Mouse (Mus musculus): Measurements from ENCODE around the gene Eif2ak2.

Gene Eif2ak2

DNA sequence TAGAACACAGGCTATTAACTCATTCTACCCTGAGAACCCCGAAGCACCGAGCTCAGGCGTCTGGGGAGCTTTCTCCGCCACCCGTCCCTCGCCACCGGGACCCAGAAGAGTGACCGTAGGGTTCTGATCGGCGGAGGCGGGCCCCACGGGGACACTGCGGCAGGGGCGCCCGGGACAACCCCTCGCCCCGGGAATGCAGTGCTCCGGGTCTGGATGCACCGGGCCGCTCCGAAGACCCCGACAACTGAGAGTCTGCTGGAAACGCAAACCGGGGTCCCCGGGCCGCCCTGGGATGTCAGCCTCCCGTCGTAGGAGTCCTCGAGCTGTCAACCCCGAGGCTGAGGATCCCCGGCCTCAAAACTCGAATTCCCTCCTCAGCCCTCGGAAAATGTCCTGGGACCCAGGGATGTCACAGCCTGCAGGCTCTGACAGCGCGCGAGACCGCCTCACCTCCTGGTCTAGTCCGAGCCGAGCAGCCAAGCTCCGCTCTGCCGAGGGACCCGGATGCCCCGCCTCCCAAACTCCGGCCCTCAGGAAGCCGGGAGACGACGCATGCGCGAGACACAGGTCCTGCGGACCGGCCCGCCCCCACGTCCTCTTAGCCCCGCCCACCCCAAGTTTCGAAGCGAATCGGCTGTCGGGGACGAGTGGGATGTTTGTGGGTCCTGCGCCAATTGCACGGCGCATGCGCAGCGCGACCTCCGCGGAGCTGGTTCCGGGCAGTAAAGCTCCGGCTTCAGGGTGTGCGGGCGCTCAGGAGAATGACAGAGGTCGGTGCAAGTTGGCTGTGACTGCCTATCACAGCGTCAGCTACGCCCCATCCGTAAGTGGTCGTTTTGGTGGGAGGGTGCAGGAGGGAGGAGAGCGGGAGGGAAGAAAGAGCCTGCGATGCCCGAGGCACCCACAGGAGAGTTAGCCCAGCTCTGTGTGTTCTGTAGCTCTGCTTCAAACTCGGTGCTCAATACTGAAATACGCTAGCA lies 47.2 kb downstream of the Eif2ak2 start, which contains the start of the genes Heatr5b and Gpatch11:
Gene Heatr5b, minus strand, starts transcription at position 509 of the 980 bp plus-strand sequence.
Gene Gpatch11, plus strand, starts transcription at position 712 of the 980 bp plus-strand sequence.
- peak; percentile 88 for DNase-seq (ENCODE audit: extremely low read depth, low read depth)

GRCm38 (mm10) chr17:78824346-78824745 lies 58.0 kb downstream of the Eif2ak2 start:
- DNase-seq (ENCODE audit: extremely low read depth, low read depth): no peak

DNA sequence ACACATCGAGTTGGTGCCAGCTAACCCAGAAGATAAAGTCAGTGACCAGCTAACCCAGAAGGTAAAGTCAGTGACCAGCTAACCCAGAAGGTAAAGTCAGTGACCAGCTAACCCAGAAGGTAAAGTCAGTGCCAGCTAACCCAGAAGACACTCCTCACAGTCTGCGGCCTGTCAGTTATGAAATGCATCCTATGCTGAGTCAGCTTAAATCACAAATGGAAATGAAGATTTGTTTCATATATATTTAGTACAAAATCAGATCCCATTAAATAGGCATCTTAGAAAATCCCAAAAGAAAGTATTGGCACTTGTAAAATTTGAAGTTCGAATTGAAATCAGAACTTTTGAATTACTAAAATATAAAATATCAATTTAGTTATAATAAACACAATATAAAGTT lies 72.8 kb downstream of the Eif2ak2 start:
- no peak for DNase-seq (ENCODE audit: extremely low read depth, low read depth)

DNA sequence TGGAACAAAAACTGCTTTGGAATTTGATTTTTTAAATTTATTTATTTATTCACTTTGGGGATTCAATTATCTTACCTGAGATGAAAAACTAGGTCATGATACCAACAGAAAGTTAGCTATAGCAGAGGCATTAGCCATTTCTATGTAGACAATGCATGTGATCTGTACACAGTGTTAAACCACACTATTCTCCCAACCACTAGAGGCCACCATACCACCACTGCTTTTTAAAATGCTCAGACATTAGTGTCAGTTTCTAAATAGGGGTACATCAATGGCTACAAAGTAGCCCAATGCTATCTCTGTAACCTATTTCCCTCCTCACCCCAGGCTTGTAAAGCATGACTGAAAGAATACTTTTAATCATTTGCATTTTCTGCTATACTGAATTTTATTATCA lies 73.4 kb downstream of the Eif2ak2 start:
- peak; percentile 26 for DNase-seq (ENCODE audit: extremely low read depth, low read depth)
